Mouse (Mus musculus) CH12.LX (cell line): ENCODE measurements around the gene Gpr137b.
"Not testable (repeated sequence)": the region's sequence is repeated elsewhere in the genome, so short reads cannot be mapped to it uniquely, and the experiment has no call there.

Experiments used
- BHLHE40 ChIP-seq: IDR thresholded peaks from 2 replicates; pipeline ENCODE4 v1.6.1; 2011; ENCODE audit warnings: mild to moderate bottlenecking, low read depth, low read length, improper control_type of control experiment
- CTCF ChIP-seq, 2 experiments: IDR thresholded peaks in 1 of 2; conservative IDR thresholded peaks in 1 of 2; 2 replicates each; pipeline ENCODE4 v1.5.1; 2011 to 2012; ENCODE audit warnings: low read depth in 2 of 2, low read length in 2 of 2, improper control_type of control experiment in 1 of 2, inconsistent platforms in 1 of 2, mild to moderate bottlenecking in 1 of 2, moderate library complexity in 1 of 2
- MAZ ChIP-seq: IDR thresholded peaks from 2 replicates; pipeline ENCODE4 v1.6.1; 2012; ENCODE audit warnings: low read depth, mild to moderate bottlenecking, inconsistent platforms, low read length, improper control_type of control experiment, moderate library complexity
- NELFE ChIP-seq: IDR thresholded peaks from 2 replicates; pipeline ENCODE4 v1.6.1; 2011; ENCODE audit warnings: low read depth, low read length, improper control_type of control experiment
- POLR2A ChIP-seq: IDR thresholded peaks from 2 replicates; pipeline ENCODE4 v1.6.1; 2011; ENCODE audit warnings: low read depth, mild to moderate bottlenecking, improper control_type of control experiment, low read length
- USF2 ChIP-seq: conservative IDR thresholded peaks from 2 replicates; pipeline ENCODE4 v1.6.1; 2011; ENCODE audit warnings: low read depth, low read length, improper control_type of control experiment

DNA sequence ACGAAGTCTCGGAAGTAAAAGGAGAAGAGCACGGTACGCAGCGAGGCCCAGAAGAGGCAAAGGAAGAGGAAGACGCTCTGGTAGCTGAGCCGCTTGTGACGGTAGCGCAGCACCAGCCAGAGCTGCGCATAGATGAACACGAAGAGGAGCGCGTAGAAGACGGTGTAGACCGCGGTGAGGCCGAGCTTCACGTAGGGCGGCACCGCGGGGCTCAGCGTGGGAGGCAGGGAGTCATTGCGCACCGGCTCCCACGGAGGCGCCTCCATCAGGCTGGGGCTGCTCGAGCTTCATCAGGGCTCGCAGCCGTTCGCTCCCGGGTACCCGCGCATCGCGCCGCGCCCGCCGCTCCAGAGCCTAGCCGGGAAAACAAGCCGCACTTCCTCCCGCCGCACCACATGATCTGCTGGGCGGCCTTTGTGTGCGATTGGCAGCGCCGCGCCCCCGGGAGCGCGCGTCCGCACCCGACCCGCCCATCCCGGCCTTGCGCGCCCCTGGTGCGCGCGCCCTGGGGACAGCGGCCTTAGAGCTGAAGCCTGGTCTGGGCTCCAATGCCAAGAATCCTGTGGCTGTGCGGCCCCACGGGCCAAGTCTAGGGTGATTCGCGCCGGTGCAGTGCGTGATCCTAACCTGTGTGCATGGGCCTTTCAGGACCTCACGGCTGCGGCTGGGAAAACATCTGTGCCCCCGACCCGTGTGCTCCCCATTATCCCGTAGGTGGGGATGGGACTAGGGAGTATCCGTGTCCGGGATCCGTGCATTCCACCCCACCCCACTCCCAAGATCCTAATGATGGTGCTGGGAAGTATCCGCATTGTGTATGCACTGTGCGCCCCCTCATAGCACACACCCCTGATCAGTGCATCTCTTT is at the start of gene Gpr137b:
- not testable (repeated sequence) for TF ChIP-seq CTCF (conservative IDR thresholded peaks at IDR 0.05 in 1 of 2, IDR thresholded peaks at IDR 0.05 in 1 of 2; ENCODE audit: low read depth in 2 of 2, low read length in 2 of 2); POLR2A; USF2; MAZ; NELFE; BHLHE40
